Mouse (Mus musculus): ENCODE measurements around the gene G530012D18Rik.
"Not testable (repeated sequence)": the region's sequence is repeated elsewhere in the genome, so short reads cannot be mapped to it uniquely, and the experiment has no call there.

GRCm38 (mm10) chr1:85578372-85579010 is 3.0 kb downstream of the G530012D18Rik start:
- not testable (repeated sequence) for TF ChIP-seq CTCF (IDR thresholded peaks at IDR 0.05; ENCODE audit: low read depth, low read length); GATA1 (IDR thresholded peaks at IDR 0.05; ENCODE audit: borderline replicate concordance, low read length); TAL1 (conservative IDR thresholded peaks at IDR 0.05; ENCODE audit: low read depth, low read length)

All from G1E (cell line).